8 mouse cellular contexts compared by ENCODE assay signal in the genomic region with DNA sequence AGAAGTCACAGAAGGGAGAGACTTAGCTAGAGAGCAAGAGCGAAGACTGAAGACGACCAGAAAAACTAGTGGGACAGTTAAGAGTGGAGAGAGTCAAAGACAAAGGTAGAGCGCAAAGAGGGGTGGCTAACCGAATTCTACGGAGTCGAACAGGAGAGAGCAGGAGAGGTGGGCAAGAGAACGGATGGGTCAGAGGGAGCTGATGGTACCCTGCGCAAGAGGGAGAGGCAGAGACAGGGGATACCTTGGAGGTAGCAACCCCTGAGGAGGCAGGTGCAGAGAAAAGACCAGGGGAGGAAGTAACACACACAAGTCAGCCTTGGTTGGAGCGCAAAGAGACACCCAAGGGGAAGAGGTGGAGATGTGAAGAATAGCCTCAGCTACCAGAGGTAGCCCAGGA. TPM values are rescaled to one million over a fixed set of nuclear protein-coding genes. Genes with fewer than 3 reads are reported as not detected.
DNase-seq lines count a peak whose midpoint lies in the region; ATAC-seq and TF ChIP-seq lines count a peak whose summit lies in the region.

No protein-coding gene starts in this region.

- ATAC-seq in heart, embryonic 11.5 days (replicated peaks; ENCODE audit: insufficient number of reproducible peaks, low FRiP score, low TSS enrichment), result no peak
- ATAC-seq in hindbrain, embryonic 13.5 days (ENCODE audit: low FRiP score), result peak; percentile 18
- peak; percentile 21 for ATAC-seq in midbrain, embryonic 16.5 days

- WGBS in heart, embryonic 11.5 days (ENCODE audit: insufficient replicate concordance), result 1% methylated on average over 9 of the region's 9 CpGs
- WGBS in hindbrain, embryonic 13.5 days, result 1% methylated on average over 9 of the region's 9 CpGs
- WGBS in midbrain, embryonic 16.5 days, result 2% methylated on average over 9 of the region's 9 CpGs

- H3K27ac ChIP-seq in heart, embryonic 11.5 days (ENCODE audit: low read depth, low read length), result no peak overlapping the region
- no peak overlapping the region for H3K27ac ChIP-seq in ES-E14 (ENCODE audit: insufficient read depth, low read depth, low read length, poor library complexity, severe bottlenecking)
- peak overlapping the region; percentile 97 for H3K27ac ChIP-seq in hindbrain, embryonic 13.5 days
- H3K27ac ChIP-seq in midbrain, embryonic 16.5 days (ENCODE audit: low read length), result peak overlapping the region; percentile 94

- DNase-seq in heart, postnatal 4 days, result no peak
- no peak for DNase-seq in ES-E14 (ENCODE audit: low read depth, low spot score)
- no peak for DNase-seq in Muller cell, postnatal 12 days (ENCODE audit: inconsistent ontology term)
- no peak for DNase-seq in frontal cortex, postnatal 25 days (ENCODE audit: low spot score in 2 of 2)
- DNase-seq in right cerebral cortex, postnatal 36 days (ENCODE audit: low spot score in 2 of 2), result no peak

- peak overlapping the region; percentile 93 for H3K4me2 ChIP-seq in heart, embryonic 11.5 days
- peak overlapping the region; percentile 91 for H3K4me2 ChIP-seq in hindbrain, embryonic 13.5 days
- H3K4me2 ChIP-seq in midbrain, embryonic 16.5 days (ENCODE audit: low read length), result peak overlapping the region; percentile 92

- in situ Hi-C loops in ES-E14 (cut with MboI; ENCODE audit: low sequenced_read_pairs in 2 of 2, unreplicated experiment in 2 of 2), result loop anchor here in 1 of 2 experiments (10.0 kb wide), 1 partner anchor 157 kb away; no protein-coding TSS in a partner anchor

- peaks cover 19% of the 10 kb centered on the region for H3K4me1 ChIP-seq in heart, embryonic 11.5 days (ENCODE audit: control insufficient read depth, insufficient read depth, low read length)
- peaks cover 6 to 20% of the 10 kb centered on the region in 2 experiments; a peak in 2 of 4 replicates for H3K4me1 ChIP-seq in ES-E14 (ENCODE audit: control insufficient read depth in 2 of 2, insufficient read depth in 2 of 2, low read length in 2 of 2, poor library complexity in 1 of 2)
- peaks cover 59% of the 10 kb centered on the region for H3K4me1 ChIP-seq in hindbrain, embryonic 13.5 days (replicated peaks)
- peaks cover 42% of the 10 kb centered on the region for H3K4me1 ChIP-seq in midbrain, embryonic 16.5 days (ENCODE audit: control insufficient read depth, insufficient read depth, low read length)

- H3K36me3 ChIP-seq in heart, embryonic 11.5 days (ENCODE audit: control insufficient read depth, insufficient read depth, low read length), result 0 out of 2 replicates have a peak, but pooled peaks cover 2% of the 10 kb centered on the region
- peaks cover 5% of the 10 kb centered on the region; the same call in 1 of the 2 replicates for H3K36me3 ChIP-seq in ES-E14 (ENCODE audit: control insufficient read depth, insufficient read depth, low read length, poor library complexity, severe bottlenecking)
- H3K36me3 ChIP-seq in hindbrain, embryonic 13.5 days, result peaks cover 9% of the 10 kb centered on the region
- H3K36me3 ChIP-seq in midbrain, embryonic 16.5 days (ENCODE audit: control insufficient read depth, insufficient read depth, low read length), result no peaks in the 10 kb centered on the region

- peak overlapping the region; percentile 78 for H3K4me3 ChIP-seq in heart, embryonic 11.5 days (ENCODE audit: low read depth, low read length)
- peak overlapping the region; percentile 82 to 84 for H3K4me3 ChIP-seq in ES-E14 (ENCODE audit: insufficient read depth in 1 of 2, low read depth in 1 of 2, low read length in 2 of 2, poor library complexity in 1 of 2, severe bottlenecking in 1 of 2)
- H3K4me3 ChIP-seq in hindbrain, embryonic 13.5 days, result peak overlapping the region; percentile 82
- H3K4me3 ChIP-seq in midbrain, embryonic 16.5 days (ENCODE audit: low read depth, low read length), result peak overlapping the region; percentile 82

- H3K27me3 ChIP-seq in heart, embryonic 11.5 days (ENCODE audit: control insufficient read depth, insufficient read depth, low read length), result peaks cover 21% of the 10 kb centered on the region
- H3K27me3 ChIP-seq in hindbrain, embryonic 13.5 days, result peaks cover 24% of the 10 kb centered on the region
- peaks cover 11% of the 10 kb centered on the region for H3K27me3 ChIP-seq in midbrain, embryonic 16.5 days (ENCODE audit: control insufficient read depth, insufficient read depth, low read depth, low read length)

- no peaks in the 10 kb centered on the region for H3K9me3 ChIP-seq in heart, embryonic 11.5 days (replicated peaks; ENCODE audit: control insufficient read depth, low read length)
- H3K9me3 ChIP-seq in ES-E14 (ENCODE audit: control insufficient read depth, insufficient read depth, low read depth, low read length), result no peaks in the 10 kb centered on the region
- no peaks in the 10 kb centered on the region for H3K9me3 ChIP-seq in hindbrain, embryonic 13.5 days
- H3K9me3 ChIP-seq in midbrain, embryonic 16.5 days (replicated peaks; ENCODE audit: control insufficient read depth, low read length, poor library complexity, severe bottlenecking), result no peaks in the 10 kb centered on the region

- H3K9ac ChIP-seq in heart, embryonic 11.5 days (ENCODE audit: low read depth, low read length), result peak overlapping the region; percentile 82
- no peak overlapping the region for H3K9ac ChIP-seq in ES-E14 (ENCODE audit: insufficient read depth, low read depth, low read length, poor library complexity, severe bottlenecking)
- H3K9ac ChIP-seq in hindbrain, embryonic 13.5 days, result peak overlapping the region; percentile 88
- peak overlapping the region; percentile 86 for H3K9ac ChIP-seq in midbrain, embryonic 16.5 days (ENCODE audit: low read depth, low read length)

TF ChIP-seq in ES-E14, 5 proteins besides CTCF, POLR2A, EP300 and RAD21:
- TF ChIP-seq CHD2 (IDR thresholded peaks at IDR 0.05; ENCODE audit: low read depth, low read length) (no peak), HCFC1 (IDR thresholded peaks at IDR 0.05; ENCODE audit: borderline replicate concordance, insufficient read depth, low read length) (no peak), ZNF384 (IDR thresholded peaks at IDR 0.05; ENCODE audit: low read depth, low read length) (no peak), MAFK (IDR thresholded peaks at IDR 0.05; ENCODE audit: insufficient read depth, low read depth, low read length) (no peak), ZC3H11A (IDR thresholded peaks at IDR 0.05; ENCODE audit: borderline replicate concordance, low read depth, low read length) (no peak)

RNA-seq across cellular contexts. Expression of gene Gdf11, which starts 0.7 kb away (rescaled TPM):
- 4.1 and 4.5 TPM in 2 replicates for polyA plus RNA-seq in heart, embryonic 11.5 days (2014; fragmentation: Nextera tagmentation; extraction: Ambion mirVana)
- total RNA-seq in heart, postnatal 4 days (2021), result 1 to 10 TPM; 3.8 to 4.1 TPM
- 3.1 and 4.6 TPM in 2 replicates for total RNA-seq in ES-E14 (2012; rRNA removed)
- 10.2 and 10.3 TPM in 2 replicates for polyA plus RNA-seq in hindbrain, embryonic 13.5 days (2015; fragmentation: Nextera tagmentation; extraction: Ambion mirVana)
- 7.6 and 7.9 TPM in 2 replicates for polyA plus RNA-seq in midbrain, embryonic 16.5 days (2015; fragmentation: Nextera tagmentation; extraction: Ambion mirVana)

RNA-seq across cellular contexts. Expression of gene Cd63, which starts 8.5 kb away (rescaled TPM):
- polyA plus RNA-seq in heart, embryonic 11.5 days (2014; fragmentation: Nextera tagmentation; extraction: Ambion mirVana), result 296 and 306 TPM in 2 replicates
- total RNA-seq in heart, postnatal 4 days (2021), result 100 to 1,000 TPM; 216 to 226 TPM
- 158 and 226 TPM in 2 replicates for total RNA-seq in ES-E14 (2012; rRNA removed)
- polyA plus RNA-seq in hindbrain, embryonic 13.5 days (2015; fragmentation: Nextera tagmentation; extraction: Ambion mirVana), result 198 and 229 TPM in 2 replicates
- polyA plus RNA-seq in midbrain, embryonic 16.5 days (2015; fragmentation: Nextera tagmentation; extraction: Ambion mirVana), result 152 and 195 TPM in 2 replicates

RNA-seq across cellular contexts. Expression of gene Rdh5, which starts 30.4 kb away (rescaled TPM):
- polyA plus RNA-seq in heart, embryonic 11.5 days (2014; fragmentation: Nextera tagmentation; extraction: Ambion mirVana), result 6.1 and 8.1 TPM in 2 replicates
- 1 to 10 TPM; 5.3 to 5.6 TPM for total RNA-seq in heart, postnatal 4 days (2021)
- 3.9 and 6.8 TPM in 2 replicates for total RNA-seq in ES-E14 (2012; rRNA removed)
- 16.6 and 19.3 TPM in 2 replicates for polyA plus RNA-seq in hindbrain, embryonic 13.5 days (2015; fragmentation: Nextera tagmentation; extraction: Ambion mirVana)
- polyA plus RNA-seq in midbrain, embryonic 16.5 days (2015; fragmentation: Nextera tagmentation; extraction: Ambion mirVana), result 13.6 TPM in 2 replicates

RNA-seq across cellular contexts. Expression of gene Bloc1s1, which starts 31.6 kb away (rescaled TPM):
- polyA plus RNA-seq in heart, embryonic 11.5 days (2014; fragmentation: Nextera tagmentation; extraction: Ambion mirVana), result 195 and 206 TPM in 2 replicates
- 100 to 1,000 TPM; 152 to 180 TPM for total RNA-seq in heart, postnatal 4 days (2021)
- 71.2 and 90.0 TPM in 2 replicates for total RNA-seq in ES-E14 (2012; rRNA removed)
- polyA plus RNA-seq in hindbrain, embryonic 13.5 days (2015; fragmentation: Nextera tagmentation; extraction: Ambion mirVana), result 281 and 286 TPM in 2 replicates
- 227 and 228 TPM in 2 replicates for polyA plus RNA-seq in midbrain, embryonic 16.5 days (2015; fragmentation: Nextera tagmentation; extraction: Ambion mirVana)

RNA-seq across cellular contexts. Expression of gene Itga7, which starts 41.4 kb away (rescaled TPM):
- 0.43 and 0.79 TPM in 2 replicates for polyA plus RNA-seq in heart, embryonic 11.5 days (2014; fragmentation: Nextera tagmentation; extraction: Ambion mirVana)
- total RNA-seq in heart, postnatal 4 days (2021), result 10 to 100 TPM; 69.6 to 78.5 TPM
- 10.1 and 17.6 TPM in 2 replicates for total RNA-seq in ES-E14 (2012; rRNA removed)
- polyA plus RNA-seq in hindbrain, embryonic 13.5 days (2015; fragmentation: Nextera tagmentation; extraction: Ambion mirVana), result 5.2 and 6.3 TPM in 2 replicates
- 6.1 and 9.2 TPM in 2 replicates for polyA plus RNA-seq in midbrain, embryonic 16.5 days (2015; fragmentation: Nextera tagmentation; extraction: Ambion mirVana)

Comparison
In these comparisons a context has a peak if more than half of its experiments do, and no peak if none do; other contexts are left out.
1. H3K27ac ChIP-seq: peak in hindbrain, embryonic 13.5 days (single experiment) and midbrain, embryonic 16.5 days (single experiment); none in heart, embryonic 11.5 days (single experiment) and ES-E14 (single experiment).
2. Peak in every context shown above with its lines, with median percentiles within 50 percentile points of each other: H3K4me2 ChIP-seq and H3K4me3 ChIP-seq.